Mouse (Mus musculus) erythroblast, embryonic 14.5 days (primary cell): ENCODE measurements around the gene Them4.

Experiments used
- GATA1 ChIP-seq: IDR thresholded peaks from 2 replicates; pipeline ENCODE4 v1.6.1; 2012; ENCODE audit warnings: low read length, inconsistent platforms, mixed read lengths
- TAL1 ChIP-seq: IDR thresholded peaks from 3 replicates; pipeline ENCODE4 v1.6.1; 2012; ENCODE audit warnings: low read length, inconsistent platforms, mixed read lengths

DNA sequence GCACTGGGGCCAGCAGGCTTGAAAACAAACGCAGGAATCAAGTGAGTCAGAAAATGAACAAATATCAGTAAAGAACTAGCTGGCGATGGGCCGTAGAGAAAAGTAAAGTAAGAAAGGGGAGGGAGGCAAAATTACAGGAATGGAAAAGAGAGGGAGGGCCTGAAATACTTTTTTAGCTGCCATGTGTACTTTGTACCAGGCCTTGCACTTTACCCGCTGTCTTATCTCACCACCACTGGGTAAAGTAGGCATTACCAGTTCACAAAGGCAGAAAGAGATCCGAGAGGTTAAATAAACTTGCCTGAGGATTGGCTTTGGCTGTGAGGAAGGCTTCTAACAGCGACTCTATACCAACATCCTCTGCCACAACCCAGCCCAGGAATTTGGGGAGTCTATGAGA is 57.6 kb downstream of the Them4 start:
- no peak for TF ChIP-seq GATA1
- no peak for TF ChIP-seq TAL1
